Mouse (Mus musculus): Measurements from ENCODE around the gene Tomt.

GRCm38 (mm10) chr7:101933300-101933699 lies 27.1 kb upstream of the Tomt start:
- TF ChIP-seq CTCF (IDR thresholded peaks at IDR 0.05; ENCODE audit: insufficient read depth, low read depth, low read length) (no peak), POLR2A (IDR thresholded peaks at IDR 0.05; ENCODE audit: insufficient read depth, low read depth, low read length) (no peak)

Measured in olfactory bulb, adult 2 months (tissue).